Mouse (Mus musculus): ENCODE measurements around the gene Ano8. TPM values are rescaled to one million over a fixed set of nuclear protein-coding genes. Genes with fewer than 3 reads are reported as not detected.
"Not testable (repeated sequence)": the region's sequence is repeated elsewhere in the genome, so short reads cannot be mapped to it uniquely, and the experiment has no call there.

Gene Ano8
- total RNA-seq, 2 experiments from 2014 or later: 13.5 to 15.4 TPM

- peak; percentile 68 for DNase-seq
Measured at GRCm38 (mm10) chr8:71441404-71441803, 44.4 kb downstream of the Ano8 start.

- DNase-seq: no peak
Measured at GRCm38 (mm10) chr8:71437041-71437440, 48.7 kb downstream of the Ano8 start.

GRCm38 (mm10) chr8:71432935-71433334 lies 52.8 kb downstream of the Ano8 start:
- DNase-seq: not testable (repeated sequence)

Other genes with a start within 250 kb of the Ano8 start
- gene Myo9b, start 213.2 kb downstream of the Ano8 start, total RNA-seq (2021): 10 to 100 TPM; 47.8 to 51.5 TPM
- gene Haus8, start 213.0 kb downstream of the Ano8 start, total RNA-seq (2021): 10 to 100 TPM; 81.3 to 82.0 TPM
- 100 to 1,000 TPM in 1 of 2 experiments, 10 to 100 TPM in 1; 99.4 to 106 TPM for gene Use1, start 119.1 kb downstream of the Ano8 start, total RNA-seq (2021)
- gene Ocel1, start 114.7 kb downstream of the Ano8 start, total RNA-seq (2021): 1 to 10 TPM; 7.9 to 9.9 TPM
- gene Nr2f6, start 104.0 kb downstream of the Ano8 start, total RNA-seq (2021): 10 to 100 TPM; 64.9 to 66.4 TPM
- 10 to 100 TPM; 27.2 to 27.9 TPM for gene Ushbp1, start 90.2 kb downstream of the Ano8 start, total RNA-seq (2021)
- gene Babam1, start 89.1 kb downstream of the Ano8 start, total RNA-seq (2021): 10 to 100 TPM; 69.4 to 70.7 TPM
- 1 to 10 TPM; 9.8 TPM for gene Ankle1, start 80.0 kb downstream of the Ano8 start, total RNA-seq (2021)
- gene Abhd8, start 22.3 kb downstream of the Ano8 start, total RNA-seq (2021): 10 to 100 TPM; 37.7 to 39.3 TPM
- 100 to 1,000 TPM in 1 of 2 experiments, 10 to 100 TPM in 1; 96.0 to 107 TPM for gene Mrpl34, start 21.0 kb downstream of the Ano8 start, total RNA-seq (2021)
- 10 to 100 TPM; 42.0 to 46.2 TPM for gene Dda1, start 16.8 kb downstream of the Ano8 start, total RNA-seq (2021)
- 10 to 100 TPM; 17.8 to 20.1 TPM for gene Gtpbp3, start 2.1 kb upstream of the Ano8 start, total RNA-seq (2021)
- gene Plvap, start 25.8 kb upstream of the Ano8 start, total RNA-seq (2021): 10 to 100 TPM; 35.8 to 43.2 TPM
- under 1 TPM; 0.14 to 0.29 TPM for gene Ccdc194, start 39.7 kb upstream of the Ano8 start, total RNA-seq (2021)
- gene Bst2, start 51.5 kb upstream of the Ano8 start, total RNA-seq (2021): 10 to 100 TPM; 12.8 to 13.8 TPM
- gene Mvb12a, start 57.0 kb upstream of the Ano8 start, total RNA-seq (2021): 10 to 100 TPM; 31.6 to 32.4 TPM
- gene Tmem221, start 72.9 kb upstream of the Ano8 start, total RNA-seq (2021): not detected
- not detected for gene Nxnl1, start 80.6 kb upstream of the Ano8 start, total RNA-seq (2021)
- 10 to 100 TPM; 77.0 to 80.3 TPM for gene Slc27a1, start 82.9 kb upstream of the Ano8 start, total RNA-seq (2021)
- 10 to 100 TPM; 92.0 to 95.5 TPM for gene Pgls, start 106.2 kb upstream of the Ano8 start, total RNA-seq (2021)
- 1 to 10 TPM; 1.3 to 2.3 TPM for gene Fam129c, start 111.7 kb upstream of the Ano8 start, total RNA-seq (2021)
- 10 to 100 TPM; 48.0 to 50.3 TPM for gene Colgalt1, start 125.0 kb upstream of the Ano8 start, total RNA-seq (2021)
- 1 to 10 TPM; 1.3 to 1.4 TPM for gene Unc13a, start 185.8 kb upstream of the Ano8 start, total RNA-seq (2021)
- gene Jak3, start 190.3 kb upstream of the Ano8 start, total RNA-seq (2021): 10 to 100 TPM; 15.8 TPM
- 1 to 10 TPM; 6.6 to 6.9 TPM for gene Insl3, start 203.3 kb upstream of the Ano8 start, total RNA-seq (2021)
- gene B3gnt3, start 215.8 kb upstream of the Ano8 start, total RNA-seq (2021): 1 to 10 TPM; 7.5 to 7.6 TPM
- gene Fcho1, start 239.8 kb upstream of the Ano8 start, total RNA-seq (2021): 1 to 10 TPM; 1.6 to 2.4 TPM